Mouse (Mus musculus): ENCODE measurements around the gene Ranbp10. TPM values are rescaled to one million over a fixed set of nuclear protein-coding genes. Genes with fewer than 3 reads are reported as not detected.

The Ranbp10 gene
- polyA plus RNA-seq (2012) = 18.8 and 21.4 TPM in 2 replicates

GRCm38 (mm10) chr8:105826861-105827848, at the start of gene Ranbp10, which contains the start of gene Tsnaxip1:
Gene Ranbp10, minus strand, starts transcription at chr8:105827350.
Gene Tsnaxip1, plus strand, starts transcription at chr8:105827731.

GRCm38 (mm10) chr8:105860143-105860981, 33.2 kb upstream of the Ranbp10 start, which contains the start of gene Nutf2:
Gene Nutf2, plus strand, starts transcription at chr8:105860580.

GRCm38 (mm10) chr8:105854715-105855216, 27.6 kb upstream of the Ranbp10 start, which contains the start of gene Thap11:
Gene Thap11, plus strand, starts transcription at chr8:105855132.

GRCm38 (mm10) chr8:105853178-105853577, 26.0 kb upstream of the Ranbp10 start, which contains the start of gene Cenpt:
Gene Cenpt, minus strand, starts transcription at chr8:105853278.

GRCm38 (mm10) chr8:105758277-105759108, 68.7 kb downstream of the Ranbp10 start, which contains the start of gene Gfod2:
Gene Gfod2, minus strand, starts transcription at chr8:105758664.

Other genes with a start within 250 kb of the Ranbp10 start
- 65.4 and 94.6 TPM in 2 replicates for gene Ripor1, start 222.1 kb downstream of the Ranbp10 start, polyA plus RNA-seq (2012)
- 179 and 218 TPM in 2 replicates for gene Ctcf, start 190.8 kb downstream of the Ranbp10 start, polyA plus RNA-seq (2012)
- 0.11 TPM in 1 of 2 replicates, not detected in the other for gene Agrp, start 190.0 kb downstream of the Ranbp10 start, polyA plus RNA-seq (2012)
- 61.0 and 111 TPM in 2 replicates for gene Carmil2, start 141.1 kb downstream of the Ranbp10 start, polyA plus RNA-seq (2012)
- gene Acd, start 126.2 kb downstream of the Ranbp10 start, polyA plus RNA-seq (2012) = 54.3 and 56.0 TPM in 2 replicates
- gene Pard6a, start 126.2 kb downstream of the Ranbp10 start, polyA plus RNA-seq (2012) = 4.3 and 6.8 TPM in 2 replicates
- not detected in 2 replicates for gene 4933405L10Rik, start 119.7 kb downstream of the Ranbp10 start, polyA plus RNA-seq (2012)
- gene Enkd1, start 119.1 kb downstream of the Ranbp10 start, polyA plus RNA-seq (2012) = 52.5 and 60.2 TPM in 2 replicates
- gene Gfod2, start 68.7 kb downstream of the Ranbp10 start, polyA plus RNA-seq (2012) = 4.4 and 5.4 TPM in 2 replicates
- gene Tsnaxip1, start 381 bp upstream of the Ranbp10 start, polyA plus RNA-seq (2012) = not detected in 2 replicates
- 19.2 and 20.7 TPM in 2 replicates for gene Cenpt, start 25.9 kb upstream of the Ranbp10 start, polyA plus RNA-seq (2012)
- gene Thap11, start 27.8 kb upstream of the Ranbp10 start, polyA plus RNA-seq (2012) = 26.9 and 29.1 TPM in 2 replicates
- gene Nutf2, start 33.2 kb upstream of the Ranbp10 start, polyA plus RNA-seq (2012) = 152 and 172 TPM in 2 replicates
- 20.8 and 31.4 TPM in 2 replicates for gene Edc4, start 53.5 kb upstream of the Ranbp10 start, polyA plus RNA-seq (2012)
- gene Nrn1l, start 66.2 kb upstream of the Ranbp10 start, polyA plus RNA-seq (2012) = 1.1 and 2.7 TPM in 2 replicates
- 11.2 and 12.3 TPM in 2 replicates for gene Pskh1, start 73.1 kb upstream of the Ranbp10 start, polyA plus RNA-seq (2012)
- 0.23 and 0.56 TPM in 2 replicates for gene Ctrl, start 106.5 kb upstream of the Ranbp10 start, polyA plus RNA-seq (2012)
- gene Psmb10, start 111.1 kb upstream of the Ranbp10 start, polyA plus RNA-seq (2012) = 590 and 652 TPM in 2 replicates
- gene Lcat, start 116.0 kb upstream of the Ranbp10 start, polyA plus RNA-seq (2012) = 0.78 and 0.79 TPM in 2 replicates
- gene Slc12a4, start 138.7 kb upstream of the Ranbp10 start, polyA plus RNA-seq (2012) = 10.0 and 12.7 TPM in 2 replicates
- not detected in 2 replicates for gene Dpep3, start 152.1 kb upstream of the Ranbp10 start, polyA plus RNA-seq (2012)
- 3.3 and 4.1 TPM in 2 replicates for gene Dus2, start 164.0 kb upstream of the Ranbp10 start, polyA plus RNA-seq (2012)
- gene Dpep2nb, start 178.6 kb upstream of the Ranbp10 start, polyA plus RNA-seq (2012) = not detected in 2 replicates
- 25.8 and 27.4 TPM in 2 replicates for gene Ddx28, start 184.5 kb upstream of the Ranbp10 start, polyA plus RNA-seq (2012)
- gene Nfatc3, start 231.5 kb upstream of the Ranbp10 start, polyA plus RNA-seq (2012) = 11.1 and 13.5 TPM in 2 replicates

Data from megakaryocyte-erythroid progenitor cell, adult 5 weeks (primary cell).